Mouse (Mus musculus): ENCODE measurements around the gene Plce1.
A peak's percentile ranks its signal among the peaks of the same experiment; 100 is the strongest.

The Plce1 gene

GRCm38 (mm10) chr19:38480731-38481621, at the start of gene Plce1:
TSS of gene Plce1 (plus strand) at chr19:38481109.
- DNase-seq (ENCODE audit: low read depth, low spot score), result peak; percentile 60

GRCm38 (mm10) chr19:38431326-38431725, 49.6 kb upstream of the Plce1 start:
- DNase-seq (ENCODE audit: low read depth, low spot score), result peak; percentile 71

- DNase-seq (ENCODE audit: low read depth, low spot score), result no peak
Observed at GRCm38 (mm10) chr19:38432021-38432420, 48.9 kb upstream of the Plce1 start.

GRCm38 (mm10) chr19:38433381-38433780, 47.5 kb upstream of the Plce1 start:
- no peak for DNase-seq (ENCODE audit: low read depth, low spot score)

DNA sequence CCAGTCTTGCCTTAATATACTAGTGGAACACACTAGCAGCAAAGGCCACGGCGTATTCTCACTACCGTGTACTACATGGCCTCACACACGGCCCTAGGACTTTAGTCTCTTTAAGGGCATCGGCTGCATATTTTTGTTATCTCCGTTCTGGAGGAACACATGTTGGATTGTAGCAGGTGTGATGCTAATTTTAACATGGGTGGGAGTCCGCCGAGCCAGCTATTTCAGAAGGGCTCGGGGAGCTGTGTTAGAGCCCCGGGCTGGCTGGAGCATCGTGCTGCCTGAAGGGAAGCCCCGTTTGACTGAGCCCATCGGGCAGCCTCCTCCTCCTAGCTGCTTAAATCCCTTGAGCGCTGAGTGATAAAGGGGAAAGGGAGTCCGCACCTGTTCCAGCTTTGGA, 45.7 kb upstream of the Plce1 start:
- DNase-seq (ENCODE audit: low read depth, low spot score), result no peak

DNA sequence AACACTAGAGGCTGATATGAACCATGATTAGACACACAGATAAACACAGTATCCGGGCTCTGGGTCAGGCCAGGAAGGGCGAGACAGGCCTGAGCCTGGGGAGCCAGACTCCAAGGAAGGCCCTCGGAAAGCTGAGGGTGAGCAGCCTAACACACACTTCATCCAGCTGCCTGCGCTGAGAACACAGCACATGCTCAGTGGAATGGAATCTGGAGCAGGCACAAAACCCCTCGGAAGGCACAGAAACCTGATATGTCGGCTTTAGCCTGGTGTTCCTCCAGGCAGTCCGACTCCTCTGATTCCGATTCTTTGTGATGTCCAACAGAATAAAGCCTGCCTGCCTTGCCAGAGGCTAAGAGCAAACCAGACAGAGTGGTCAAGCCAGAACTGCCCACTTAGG, 39.0 kb upstream of the Plce1 start:
- DNase-seq (ENCODE audit: low read depth, low spot score), result peak; percentile 28

DNA sequence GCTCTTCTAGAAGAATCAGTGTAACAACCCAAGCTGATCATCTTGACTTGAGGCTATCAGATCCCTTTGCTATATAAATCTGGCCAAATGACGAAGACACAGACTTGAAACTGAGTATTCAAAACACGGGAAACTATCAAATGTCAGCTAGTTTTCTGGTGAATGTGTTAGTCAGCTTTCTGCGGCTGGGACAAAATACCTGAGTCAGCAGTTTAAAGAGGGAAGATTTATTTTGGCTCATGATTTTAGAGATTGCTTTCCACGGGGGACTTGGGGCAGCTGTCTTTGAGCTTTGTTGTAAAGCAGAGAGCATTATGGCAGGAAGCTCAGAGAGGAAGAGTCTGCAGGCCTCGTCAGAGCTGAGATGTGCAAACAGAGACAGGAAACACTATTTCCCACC, 35.2 kb upstream of the Plce1 start:
- DNase-seq (ENCODE audit: low read depth, low spot score), result no peak

GRCm38 (mm10) chr19:38455228-38455627, 25.7 kb upstream of the Plce1 start:
- no peak for DNase-seq (ENCODE audit: low read depth, low spot score)

GRCm38 (mm10) chr19:38458996-38459395, 21.9 kb upstream of the Plce1 start:
- peak; percentile 77 for DNase-seq (ENCODE audit: low read depth, low spot score)

GRCm38 (mm10) chr19:38460696-38461095, 20.2 kb upstream of the Plce1 start:
- DNase-seq (ENCODE audit: low read depth, low spot score), result no peak

- DNase-seq (ENCODE audit: low read depth, low spot score), result no peak
Observed at GRCm38 (mm10) chr19:38470257-38470893, 10.5 kb upstream of the Plce1 start.

GRCm38 (mm10) chr19:38475394-38475793, 5.5 kb upstream of the Plce1 start:
- no peak for DNase-seq (ENCODE audit: low read depth, low spot score)

DNA sequence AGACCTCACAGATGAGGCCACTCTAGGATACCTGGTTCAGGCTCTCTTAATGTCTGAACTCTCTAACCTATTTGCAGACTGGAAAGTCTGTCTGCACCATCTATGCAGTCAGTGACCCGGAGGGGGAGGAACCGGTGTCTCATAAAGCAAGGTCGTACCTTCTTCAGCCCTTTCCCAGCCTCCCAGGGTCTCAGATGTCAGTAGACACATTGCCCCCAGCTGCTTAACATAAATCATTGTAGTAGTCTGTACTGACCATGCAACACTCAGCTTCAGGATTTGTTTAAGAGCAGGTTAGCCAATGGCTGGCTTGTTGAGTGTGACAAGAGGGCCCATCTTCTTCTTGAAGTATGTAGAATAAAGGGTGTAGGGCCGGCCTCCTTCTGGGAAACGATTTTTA, 2.6 kb upstream of the Plce1 start:
- no peak for DNase-seq (ENCODE audit: low read depth, low spot score)

- peak; percentile 46 for DNase-seq (ENCODE audit: low read depth, low spot score)
Observed at GRCm38 (mm10) chr19:38478948-38479347, 2.0 kb upstream of the Plce1 start.

- DNase-seq (ENCODE audit: low read depth, low spot score), result no peak
Observed at GRCm38 (mm10) chr19:38479473-38479872, 1.4 kb upstream of the Plce1 start.

DNA sequence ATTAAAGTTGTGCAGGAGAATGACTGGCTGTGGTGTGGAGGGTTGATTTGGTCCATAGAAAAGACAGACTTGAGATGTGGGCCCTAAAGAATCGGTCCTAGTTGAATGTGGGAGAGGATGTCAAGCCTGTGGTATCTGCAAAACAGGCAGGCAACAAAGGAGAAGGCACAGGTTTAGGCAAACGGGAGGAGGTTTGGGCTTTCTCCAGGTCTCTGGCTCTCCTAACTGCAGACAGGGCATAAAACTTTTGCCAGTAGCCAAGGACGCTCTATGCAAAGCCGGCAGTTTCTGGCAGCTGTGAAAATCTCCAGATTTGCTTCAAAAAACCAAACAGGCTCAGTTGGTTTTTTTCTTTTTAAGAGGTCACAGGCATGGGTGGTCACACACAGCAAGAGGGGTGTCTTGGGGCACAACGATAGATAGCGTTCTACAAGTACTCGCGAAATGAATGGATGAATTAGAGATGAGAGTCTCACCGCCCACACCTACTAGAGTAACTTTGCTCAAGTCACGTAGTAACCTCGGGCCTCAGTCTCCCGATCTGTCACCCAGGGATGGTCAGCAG, 671 bp upstream of the Plce1 start:
- DNase-seq (ENCODE audit: low read depth, low spot score), result no peak

- DNase-seq (ENCODE audit: low read depth, low spot score), result no peak
Observed at GRCm38 (mm10) chr19:38481906-38482305, 997 bp downstream of the Plce1 start.

GRCm38 (mm10) chr19:38482406-38483181, 1.7 kb downstream of the Plce1 start:
- no peak for DNase-seq (ENCODE audit: low read depth, low spot score)

DNA sequence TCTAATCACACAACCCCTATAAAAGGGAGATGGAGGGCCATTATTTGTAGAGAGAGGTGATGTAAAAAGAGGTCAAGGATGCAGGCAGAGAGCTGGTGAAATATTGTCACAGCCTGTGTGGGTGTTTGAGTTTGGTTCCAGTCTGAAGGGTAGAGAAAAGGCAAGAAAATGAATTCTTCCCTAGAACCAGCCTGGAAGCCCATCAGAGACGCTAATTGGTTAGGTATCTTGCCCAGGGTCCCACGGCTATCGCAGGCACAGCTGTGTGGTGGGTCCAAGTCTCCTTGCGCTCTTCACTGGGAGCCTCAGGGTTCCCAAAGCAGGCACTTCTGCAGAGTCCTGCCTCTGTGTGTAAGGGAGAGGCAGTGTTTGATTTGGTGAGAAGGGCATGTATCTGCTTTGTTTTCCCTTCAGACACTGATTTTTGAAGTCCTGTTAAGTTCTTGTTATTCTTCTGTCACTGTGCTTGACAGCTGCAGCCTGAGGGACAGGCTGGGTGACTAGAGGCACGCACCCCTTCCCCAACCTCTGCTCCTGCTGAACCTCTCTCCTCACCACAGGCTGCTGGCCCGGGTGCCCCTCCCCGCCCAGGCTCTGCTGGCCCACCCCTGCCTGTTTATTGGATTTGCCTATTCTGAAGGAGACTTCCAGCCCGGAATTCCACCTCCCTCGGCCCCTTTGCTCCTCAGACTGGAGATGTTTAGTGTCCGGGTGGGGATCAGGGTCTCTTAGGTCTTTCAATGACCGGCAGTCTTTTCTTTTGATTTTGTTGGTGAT, 5.1 kb downstream of the Plce1 start:
- DNase-seq (ENCODE audit: low read depth, low spot score), result no peak

DNA sequence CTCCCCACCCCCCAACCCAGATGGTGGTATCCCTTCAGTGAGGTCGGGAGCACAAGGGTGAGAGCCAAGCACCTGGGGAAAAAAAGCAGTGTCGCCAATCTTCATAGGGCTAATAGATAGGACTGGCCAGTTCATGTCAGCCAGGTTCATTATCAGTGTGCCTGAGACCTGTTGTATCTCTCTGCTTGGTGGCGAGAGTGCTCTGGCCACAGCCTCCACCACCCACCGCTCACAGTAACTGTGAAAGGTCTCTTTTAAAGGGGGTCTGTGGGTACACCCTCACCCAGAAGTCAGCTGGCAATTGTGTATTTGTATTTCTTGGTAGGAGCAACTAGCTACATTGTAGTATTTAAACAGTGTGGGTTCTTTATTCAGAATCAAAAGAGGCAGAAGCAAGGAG, 6.6 kb downstream of the Plce1 start:
- DNase-seq (ENCODE audit: low read depth, low spot score), result no peak

All from R1 (cell line).